Mouse (Mus musculus): Measurements from ENCODE around the gene Ptgds. TPM values are rescaled to one million over a fixed set of nuclear protein-coding genes. Genes with fewer than 3 reads are reported as not detected.

Ptgds gene
- total RNA-seq, 2 experiments from 2014 or later: 1.7 to 9.6 TPM

Small RNA genes within 50 kb of the gene (microRNA-seq; reads per million reads assigned to microRNA genes)
- gene Mir3087: 0 to 0.25 reads per million in 2 experiments

Other genes with a start within 250 kb of the Ptgds start
- gene Tubb4b, start 245.3 kb downstream of the Ptgds start, total RNA-seq (2021): 100 to 1,000 TPM; 470 to 500 TPM
- not detected for gene Slc34a3, start 235.7 kb downstream of the Ptgds start, total RNA-seq (2021)
- gene Rnf224, start 233.3 kb downstream of the Ptgds start, total RNA-seq (2021): not detected
- 1 to 10 TPM; 1.9 to 2.2 TPM for gene Rnf208, start 227.8 kb downstream of the Ptgds start, total RNA-seq (2021)
- not detected for gene Cysrt1, start 227.6 kb downstream of the Ptgds start, total RNA-seq (2021)
- gene AL732309.1, start 223.2 kb downstream of the Ptgds start, total RNA-seq (2021): 1 to 10 TPM; 1.3 to 1.4 TPM
- gene Tmem203, start 214.6 kb downstream of the Ptgds start, total RNA-seq (2021): 10 to 100 TPM; 14.9 to 16.0 TPM
- 1 to 10 TPM; 4.7 to 6.8 TPM for gene Tprn, start 207.4 kb downstream of the Ptgds start, total RNA-seq (2021)
- gene Ssna1, start 197.6 kb downstream of the Ptgds start, total RNA-seq (2021): 10 to 100 TPM; 39.5 to 40.3 TPM
- 10 to 100 TPM; 35.2 to 52.2 TPM for gene Anapc2, start 197.6 kb downstream of the Ptgds start, total RNA-seq (2021)
- not detected for gene Tmem210, start 181.9 kb downstream of the Ptgds start, total RNA-seq (2021)
- gene Lrrc26, start 180.1 kb downstream of the Ptgds start, total RNA-seq (2021): under 1 TPM in 1 of 2 experiments, not detected in 1; 0.26 TPM
- gene Grin1, start 150.9 kb downstream of the Ptgds start, total RNA-seq (2021): under 1 TPM; 0.47 to 0.63 TPM
- gene Man1b1, start 137.7 kb downstream of the Ptgds start, total RNA-seq (2021): 10 to 100 TPM; 21.0 to 25.2 TPM
- gene Dpp7, start 113.7 kb downstream of the Ptgds start, total RNA-seq (2021): 1 to 10 TPM; 7.9 to 9.5 TPM
- gene Uap1l1, start 104.4 kb downstream of the Ptgds start, total RNA-seq (2021): 1 to 10 TPM; 9.0 to 9.8 TPM
- gene Sapcd2, start 97.7 kb downstream of the Ptgds start, total RNA-seq (2021): 1 to 10 TPM; 2.1 to 3.7 TPM
- 10 to 100 TPM; 29.9 to 30.5 TPM for gene Entpd2, start 74.2 kb downstream of the Ptgds start, total RNA-seq (2021)
- gene Npdc1, start 70.7 kb downstream of the Ptgds start, total RNA-seq (2021): 10 to 100 TPM; 25.2 to 37.3 TPM
- gene Fut7, start 46.8 kb downstream of the Ptgds start, total RNA-seq (2021): not detected
- 10 to 100 TPM; 10.4 to 14.1 TPM for gene Abca2, start 41.3 kb downstream of the Ptgds start, total RNA-seq (2021)
- under 1 TPM in 1 of 2 experiments, not detected in 1; 0.52 TPM for gene Clic3, start 13.2 kb downstream of the Ptgds start, total RNA-seq (2021)
- gene Paxx, start 9.0 kb downstream of the Ptgds start, total RNA-seq (2021): 10 to 100 TPM; 23.5 to 25.2 TPM
- not detected for gene Lcn12, start 23.9 kb upstream of the Ptgds start, total RNA-seq (2021)
- 10 to 100 TPM; 65.5 to 66.7 TPM for gene Fbxw5, start 30.7 kb upstream of the Ptgds start, total RNA-seq (2021)
- gene C8g, start 31.7 kb upstream of the Ptgds start, total RNA-seq (2021): 1 to 10 TPM; 1.4 to 2.0 TPM
- gene Traf2, start 76.9 kb upstream of the Ptgds start, total RNA-seq (2021): 10 to 100 TPM; 13.3 to 16.4 TPM
- 100 to 1,000 TPM; 177 to 185 TPM for gene Edf1, start 87.8 kb upstream of the Ptgds start, total RNA-seq (2021)
- 1 to 10 TPM; 2.7 to 4.1 TPM for gene Mamdc4, start 104.8 kb upstream of the Ptgds start, total RNA-seq (2021)
- gene Phpt1, start 105.2 kb upstream of the Ptgds start, total RNA-seq (2021): 10 to 100 TPM; 45.8 to 49.0 TPM
- gene Ajm1, start 111.7 kb upstream of the Ptgds start, total RNA-seq (2021): under 1 TPM; 0.14 to 0.38 TPM
- gene Rabl6, start 138.5 kb upstream of the Ptgds start, total RNA-seq (2021): 10 to 100 TPM; 49.6 to 58.7 TPM
- not detected for gene Ccdc183, start 147.6 kb upstream of the Ptgds start, total RNA-seq (2021)
- gene Tmem141, start 152.0 kb upstream of the Ptgds start, total RNA-seq (2021): 10 to 100 TPM; 12.2 to 13.9 TPM
- gene Fcna, start 158.0 kb upstream of the Ptgds start, total RNA-seq (2021): 1 to 10 TPM; 5.6 to 6.5 TPM
- gene Lcn8, start 183.1 kb upstream of the Ptgds start, total RNA-seq (2021): 10 to 100 TPM; 27.7 to 36.4 TPM
- gene Lcn5, start 187.9 kb upstream of the Ptgds start, total RNA-seq (2021): not detected
- not detected for gene Lcn6, start 206.7 kb upstream of the Ptgds start, total RNA-seq (2021)
- gene Lcn10, start 212.7 kb upstream of the Ptgds start, total RNA-seq (2021): not detected
- gene Obp2a, start 230.0 kb upstream of the Ptgds start, total RNA-seq (2021): not detected
- gene Bmyc, start 236.7 kb upstream of the Ptgds start, total RNA-seq (2021): 10 to 100 TPM; 18.3 to 20.4 TPM